In genomic region chr17:3038067-3038466, GRCm38 (mm10) we compare ENCODE assay signal across 20 mouse cellular contexts.
A peak's percentile ranks its signal among the peaks of the same experiment; 100 is the strongest.
DNase-seq lines count a peak whose midpoint lies in the region; ATAC-seq lines count a peak whose summit lies in the region.
"Had no signal": no experiment of that assay in that cellular context is flagged by ENCODE, and none has a peak within 500 bp of the region (broad histone marks: within the 10 kb centered on the region; RNA-seq: fewer than 3 reads in every experiment).

No protein-coding gene starts in this region.

- peak; percentile 16 for DNase-seq in heart, adult 11 months
- DNase-seq in heart, adult 18-20 months, result no peak
- DNase-seq in midbrain, embryonic 14.5 days, result no peak
- no peak for DNase-seq in urinary bladder, postnatal 36 days (ENCODE audit: low spot score in 2 of 2)
- no peak for DNase-seq in adrenal gland, postnatal 4 days (ENCODE audit: low spot score in 2 of 2)
- DNase-seq: B cell, adult 2 months; cerebellum, adult 9-11 months; gastrocnemius, postnatal 14 days; heart, postnatal 10 days; kidney, adult 2 months; kidney, postnatal 36 days; layer of hippocampus, adult 9-11 months; spleen, adult 18-20 months; thymus, postnatal 14 days had no signal

- ATAC-seq in midbrain, embryonic 12.5 days (ENCODE audit: low FRiP score, low read depth), result peak; percentile 41; the same call in 1 of the 2 replicates
- no peak for ATAC-seq in midbrain, embryonic 14.5 days (ENCODE audit: low FRiP score, low TSS enrichment)
- 0 out of 2 replicates have a peak, but pooled peaks have one; percentile 34 for ATAC-seq in limb, embryonic 12.5 days (ENCODE audit: insufficient number of reproducible peaks, insufficient read depth, low FRiP score, low TSS enrichment, low read depth)
- peak; percentile 48 for ATAC-seq in monocyte, adult 5-6 weeks (replicated peaks; ENCODE audit: insufficient number of reproducible peaks, low FRiP score, low TSS enrichment, poor library complexity, severe bottlenecking)

- no peaks in the 10 kb centered on the region for H3K36me3 ChIP-seq in midbrain, embryonic 12.5 days
- H3K36me3 ChIP-seq in midbrain, embryonic 14.5 days (ENCODE audit: control insufficient read depth, insufficient read depth, low read length), result no peaks in the 10 kb centered on the region
- H3K36me3 ChIP-seq in limb, embryonic 12.5 days, result no peaks in the 10 kb centered on the region
- H3K36me3 ChIP-seq: heart, embryonic 10.5 days; stomach, embryonic 15.5 days had no signal

- no peak overlapping the region for H3K4me2 ChIP-seq in midbrain, embryonic 12.5 days (replicated peaks)
- no peak overlapping the region for H3K4me2 ChIP-seq in midbrain, embryonic 14.5 days (ENCODE audit: low read length)
- H3K4me2 ChIP-seq in limb, embryonic 12.5 days, result no peak overlapping the region
- H3K4me2 ChIP-seq: midbrain, embryonic 11.5 days; stomach, embryonic 15.5 days had no signal

- no peaks in the 10 kb centered on the region for H3K27me3 ChIP-seq in midbrain, embryonic 12.5 days
- H3K27me3 ChIP-seq in midbrain, embryonic 14.5 days (ENCODE audit: control insufficient read depth, insufficient read depth, low read length), result no peaks in the 10 kb centered on the region
- no peaks in the 10 kb centered on the region for H3K27me3 ChIP-seq in limb, embryonic 12.5 days
- H3K27me3 ChIP-seq: stomach, embryonic 15.5 days had no signal

- no peak overlapping the region for H3K9ac ChIP-seq in midbrain, embryonic 12.5 days (replicated peaks)
- no peak overlapping the region for H3K9ac ChIP-seq in midbrain, embryonic 14.5 days (replicated peaks; ENCODE audit: low read length)
- no peak overlapping the region for H3K9ac ChIP-seq in limb, embryonic 12.5 days (replicated peaks)
- H3K9ac ChIP-seq: stomach, embryonic 15.5 days had no signal

- no peak overlapping the region for H3K4me3 ChIP-seq in midbrain, embryonic 12.5 days
- H3K4me3 ChIP-seq in midbrain, embryonic 14.5 days (replicated peaks; ENCODE audit: low read depth, low read length), result no peak overlapping the region
- no peak overlapping the region for H3K4me3 ChIP-seq in limb, embryonic 12.5 days (replicated peaks)
- H3K4me3 ChIP-seq: heart, embryonic 10.5 days; stomach, embryonic 15.5 days had no signal

- H3K27ac ChIP-seq in midbrain, embryonic 12.5 days (replicated peaks), result no peak overlapping the region
- no peak overlapping the region for H3K27ac ChIP-seq in midbrain, embryonic 14.5 days (replicated peaks; ENCODE audit: low read depth, low read length)
- H3K27ac ChIP-seq in limb, embryonic 12.5 days, result no peak overlapping the region
- H3K27ac ChIP-seq: heart, embryonic 10.5 days; stomach, embryonic 15.5 days had no signal

- peaks cover 17% of the 10 kb centered on the region for H3K9me3 ChIP-seq in midbrain, embryonic 12.5 days
- H3K9me3 ChIP-seq in midbrain, embryonic 14.5 days (ENCODE audit: control insufficient read depth, low read length), result peaks cover 10% of the 10 kb centered on the region; the same call in 1 of the 2 replicates
- peaks cover 32% of the 10 kb centered on the region for H3K9me3 ChIP-seq in limb, embryonic 12.5 days
- H3K9me3 ChIP-seq: stomach, embryonic 15.5 days had no signal

- H3K4me1 ChIP-seq in midbrain, embryonic 12.5 days, result no peaks in the 10 kb centered on the region
- H3K4me1 ChIP-seq in midbrain, embryonic 14.5 days (ENCODE audit: control insufficient read depth, insufficient read depth, low read length), result no peaks in the 10 kb centered on the region
- H3K4me1 ChIP-seq in limb, embryonic 12.5 days (replicated peaks), result no peaks in the 10 kb centered on the region
- H3K4me1 ChIP-seq: heart, embryonic 10.5 days; stomach, embryonic 15.5 days had no signal

- 75% methylated on average over 1 of the region's 1 CpGs for WGBS in midbrain, embryonic 12.5 days
- WGBS in midbrain, embryonic 14.5 days, result 80% methylated on average over 1 of the region's 1 CpGs
- WGBS in limb, embryonic 12.5 days, result 88% methylated on average over 1 of the region's 1 CpGs
